Mouse (Mus musculus) C2C12 (cell line): Measurements from ENCODE around the gene Asb2.

Experiments used
- CEBPB ChIP-seq: IDR thresholded peaks from one replicate; pipeline ENCODE4 v1.6.1; 2011; ENCODE audit warnings: low read depth, mild to moderate bottlenecking, control low read depth, moderate library complexity
- CTCF ChIP-seq: IDR thresholded peaks from one replicate; pipeline ENCODE4 v1.5.1; 2011; ENCODE audit not compliant: control insufficient read depth, insufficient read depth, insufficient read length
- MAX ChIP-seq: IDR thresholded peaks from one replicate; pipeline ENCODE4 v1.6.1; 2011; ENCODE audit warnings: mild to moderate bottlenecking, control low read depth
- MYOG ChIP-seq: IDR thresholded peaks from one replicate; pipeline ENCODE4 v1.6.1; 2011; ENCODE audit not compliant: control insufficient read depth, insufficient read length; ENCODE audit errors: extremely low read depth

DNA sequence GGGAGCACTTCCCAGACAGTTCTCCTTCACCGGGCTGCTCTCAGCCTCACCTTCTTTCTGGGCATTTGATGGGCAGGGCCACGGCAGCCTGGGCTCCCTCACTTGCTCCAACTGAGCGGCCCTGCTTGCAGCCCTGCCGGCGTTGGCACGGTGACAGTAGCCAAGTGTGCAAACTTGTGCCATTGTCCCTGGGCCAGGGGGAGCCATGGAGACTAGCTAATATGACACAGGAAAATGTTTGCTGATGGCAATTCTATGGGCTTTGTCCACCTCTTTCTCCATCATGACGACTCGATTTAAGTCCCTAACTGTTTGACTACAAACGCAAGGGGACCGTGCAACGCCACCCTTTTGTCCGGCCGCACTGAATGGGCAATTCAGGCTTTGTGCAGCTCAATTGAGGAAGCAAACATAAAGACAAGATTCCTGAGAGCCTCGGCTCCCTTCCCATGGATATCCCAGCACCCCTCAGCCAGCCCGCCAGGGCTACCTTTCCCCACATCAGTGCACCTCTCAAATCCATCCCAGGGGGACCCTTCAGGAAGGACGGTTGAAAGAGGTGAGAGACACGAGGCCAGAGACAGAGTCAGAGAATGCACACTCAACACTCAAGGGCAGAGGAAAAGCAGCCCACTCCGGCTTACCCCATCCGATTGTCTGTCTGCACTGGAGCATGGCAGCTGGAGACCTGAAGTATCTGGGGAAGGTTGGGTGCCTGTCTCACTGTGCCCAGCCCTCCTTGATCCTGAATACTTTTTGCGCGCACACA is 41.7 kb downstream of the Asb2 start:
- TF ChIP-seq CTCF (no peak), MYOG (no peak), MAX (no peak), CEBPB (no peak)
